Mouse (Mus musculus): ENCODE results near the gene Reg1.

DNA sequence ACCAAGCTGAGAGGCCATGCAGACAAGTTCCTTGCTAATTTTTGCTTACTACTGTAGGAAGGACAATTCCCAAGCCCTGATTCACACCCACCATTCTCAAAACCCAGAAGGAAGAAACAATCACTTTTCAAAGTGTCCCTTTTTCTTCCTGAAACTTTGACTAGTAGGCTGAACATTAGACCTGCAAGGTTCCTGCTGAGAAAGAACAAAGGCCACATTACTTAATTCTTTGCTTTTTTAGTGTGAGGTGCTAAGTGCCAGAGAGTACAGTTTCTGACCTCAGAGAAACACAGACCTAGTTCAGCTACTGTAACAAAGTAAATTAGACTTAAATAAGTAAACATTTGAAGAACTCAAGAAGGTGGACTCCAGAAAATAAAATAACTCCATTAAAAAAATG lies 25.9 kb downstream of the Reg1 start:
- TF ChIP-seq GATA1 (IDR thresholded peaks at IDR 0.05; ENCODE audit: borderline replicate concordance, low read length) (no peak), FLI1 (IDR thresholded peaks at IDR 0.05; ENCODE audit: low read length) (no peak)

All from megakaryocyte, embryonic 14.5 days (primary cell).